ENCODE assay signal across 12 mouse cellular contexts in genomic region chr12:109412675-109413074, GRCm38 (mm10). TPM values are rescaled to one million over a fixed set of nuclear protein-coding genes. Genes with fewer than 3 reads are reported as not detected.
DNase-seq lines count a peak whose midpoint lies in the region; ATAC-seq and TF ChIP-seq lines count a peak whose summit lies in the region.
"Had no signal": no experiment of that assay in that cellular context is flagged by ENCODE, and none has a peak within 500 bp of the region (broad histone marks: within the 10 kb centered on the region; RNA-seq: fewer than 3 reads in every experiment).

No protein-coding gene starts in this region.

- no peak overlapping the region for H3K4me2 ChIP-seq in liver, embryonic 15.5 days
- no peak overlapping the region for H3K4me2 ChIP-seq in liver, postnatal 0 days (ENCODE audit: low read depth, low read length)
- H3K4me2 ChIP-seq in heart, embryonic 16.5 days (ENCODE audit: low read depth, low read length): no peak overlapping the region
- H3K4me2 ChIP-seq in stomach, embryonic 15.5 days: no peak overlapping the region
- H3K4me2 ChIP-seq: forebrain, embryonic 15.5 days; midbrain, embryonic 11.5 days had no signal

- H3K9ac ChIP-seq in liver, embryonic 15.5 days: no peak overlapping the region
- H3K9ac ChIP-seq in liver, postnatal 0 days (replicated peaks): no peak overlapping the region
- H3K9ac ChIP-seq in heart, embryonic 16.5 days (ENCODE audit: low read length): no peak overlapping the region
- H3K9ac ChIP-seq in stomach, embryonic 15.5 days: no peak overlapping the region
- H3K9ac ChIP-seq: forebrain, embryonic 15.5 days had no signal

- DNase-seq in gastrocnemius, adult 2 months: peak; percentile 55
- no peak for DNase-seq in gastrocnemius, postnatal 36 days
- no peak for DNase-seq in liver, postnatal 0 days
- DNase-seq in left cerebral cortex, adult 18-20 months (ENCODE audit: low spot score in 2 of 2): no peak
- DNase-seq in cerebellum, postnatal 36 days: no peak
- DNase-seq: adrenal gland, postnatal 25 days; cerebellum, adult 8-10 months had no signal

- H3K4me1 ChIP-seq in liver, embryonic 15.5 days (replicated peaks): no peaks in the 10 kb centered on the region; the same call in 1 of the 2 replicates
- H3K4me1 ChIP-seq in liver, postnatal 0 days (ENCODE audit: insufficient read depth): no peaks in the 10 kb centered on the region
- H3K4me1 ChIP-seq in heart, embryonic 16.5 days (ENCODE audit: control insufficient read depth, insufficient read depth, low read length): peaks cover 8% of the 10 kb centered on the region; the same call in 1 of the 2 replicates
- peaks cover 69% of the 10 kb centered on the region for H3K4me1 ChIP-seq in stomach, embryonic 15.5 days

- H3K27ac ChIP-seq in gastrocnemius, adult 2 months: peak overlapping the region; percentile 51; the same call in 1 of the 2 replicates
- H3K27ac ChIP-seq in liver, embryonic 15.5 days (replicated peaks): 0 out of 2 replicates have a peak overlapping the region, but pooled peaks have one; percentile 9
- no peak overlapping the region for H3K27ac ChIP-seq in liver, postnatal 0 days (ENCODE audit: low read depth)
- H3K27ac ChIP-seq in heart, embryonic 16.5 days (ENCODE audit: low read length): peak overlapping the region; percentile 49
- peak overlapping the region; percentile 95 for H3K27ac ChIP-seq in stomach, embryonic 15.5 days

- 33% methylated on average over 5 of the region's 5 CpGs for WGBS in liver, embryonic 15.5 days (ENCODE audit: insufficient replicate concordance)
- WGBS in liver, postnatal 0 days (ENCODE audit: insufficient replicate concordance): 35% methylated on average over 5 of the region's 5 CpGs
- 18% methylated on average over 5 of the region's 5 CpGs for WGBS in heart, embryonic 16.5 days
- 22% methylated on average over 5 of the region's 5 CpGs for WGBS in stomach, embryonic 15.5 days

- intact Hi-C loops in gastrocnemius, adult 2 months (cut with DNase I): no loop called here
- intact Hi-C loops in gastrocnemius, postnatal 36 days (cut with DNase I): no loop called here

- H3K27me3 ChIP-seq in liver, embryonic 15.5 days: no peaks in the 10 kb centered on the region
- H3K27me3 ChIP-seq in liver, postnatal 0 days (ENCODE audit: insufficient read depth, low read length): no peaks in the 10 kb centered on the region
- no peaks in the 10 kb centered on the region for H3K27me3 ChIP-seq in heart, embryonic 16.5 days (ENCODE audit: control insufficient read depth, insufficient read depth, low read length)
- H3K27me3 ChIP-seq in stomach, embryonic 15.5 days (replicated peaks): no peaks in the 10 kb centered on the region
- H3K27me3 ChIP-seq: forebrain, embryonic 15.5 days had no signal

- no peak for TF ChIP-seq EP300 in liver, postnatal 0 days (IDR thresholded peaks at IDR 0.05; ENCODE audit: low read depth)

- no peak for TF ChIP-seq CTCF in gastrocnemius, adult 2 months (IDR thresholded peaks at IDR 0.05)
- TF ChIP-seq CTCF in liver, postnatal 0 days (IDR thresholded peaks at IDR 0.05; ENCODE audit: low read depth): no peak

- no peaks in the 10 kb centered on the region for H3K9me3 ChIP-seq in liver, embryonic 15.5 days (replicated peaks)
- H3K9me3 ChIP-seq in liver, postnatal 0 days (ENCODE audit: low read length): no peaks in the 10 kb centered on the region
- H3K9me3 ChIP-seq in heart, embryonic 16.5 days (replicated peaks; ENCODE audit: control insufficient read depth, low read length): no peaks in the 10 kb centered on the region
- no peaks in the 10 kb centered on the region for H3K9me3 ChIP-seq in stomach, embryonic 15.5 days
- H3K9me3 ChIP-seq: forebrain, embryonic 15.5 days had no signal

- no peak for ATAC-seq in liver, embryonic 15.5 days (ENCODE audit: insufficient read depth)
- no peak for ATAC-seq in liver, postnatal 0 days
- ATAC-seq in heart, embryonic 16.5 days (replicated peaks; ENCODE audit: extremely low read depth, insufficient read depth, low FRiP score): 0 out of 2 replicates have a peak, but pooled peaks have one; percentile 9
- ATAC-seq in stomach, embryonic 15.5 days (ENCODE audit: insufficient read depth, low FRiP score, low read depth): peak; percentile 29; the same call in 1 of the 2 replicates

- no peaks in the 10 kb centered on the region for H3K36me3 ChIP-seq in liver, embryonic 15.5 days (replicated peaks)
- H3K36me3 ChIP-seq in liver, postnatal 0 days (replicated peaks; ENCODE audit: insufficient read depth, low read length): no peaks in the 10 kb centered on the region
- H3K36me3 ChIP-seq in heart, embryonic 16.5 days (ENCODE audit: control insufficient read depth, insufficient read depth): no peaks in the 10 kb centered on the region
- H3K36me3 ChIP-seq in stomach, embryonic 15.5 days: no peaks in the 10 kb centered on the region
- H3K36me3 ChIP-seq: forebrain, embryonic 15.5 days had no signal

- H3K4me3 ChIP-seq in gastrocnemius, adult 2 months: no peak overlapping the region
- H3K4me3 ChIP-seq in liver, embryonic 15.5 days (replicated peaks): no peak overlapping the region
- no peak overlapping the region for H3K4me3 ChIP-seq in liver, postnatal 0 days (ENCODE audit: low read depth, low read length)
- H3K4me3 ChIP-seq in heart, embryonic 16.5 days (ENCODE audit: low read length): no peak overlapping the region
- no peak overlapping the region for H3K4me3 ChIP-seq in stomach, embryonic 15.5 days (replicated peaks)
- H3K4me3 ChIP-seq: forebrain, embryonic 15.5 days had no signal

RNA-seq across cellular contexts. Expression of gene Dlk1, which starts 39.9 kb away (rescaled TPM):
- total RNA-seq in gastrocnemius, adult 2 months (2021): 1 to 10 TPM in 1 of 2 experiments, under 1 TPM in 1; 0.45 to 1.7 TPM
- 1 to 10 TPM; 3.6 to 5.8 TPM for total RNA-seq in gastrocnemius, postnatal 36 days (2021)
- 455 and 460 TPM in 2 replicates for polyA plus RNA-seq in liver, embryonic 15.5 days (2015; fragmentation: Nextera tagmentation; extraction: Ambion mirVana)
- 50.7 and 52.1 TPM in 2 replicates for polyA plus RNA-seq in liver, postnatal 0 days (2015; fragmentation: Nextera tagmentation; extraction: Ambion mirVana)
- polyA plus RNA-seq in heart, embryonic 16.5 days (2015; fragmentation: Nextera tagmentation; extraction: Ambion mirVana): 169 and 179 TPM in 2 replicates
- 487 and 492 TPM in 2 replicates for polyA plus RNA-seq in stomach, embryonic 15.5 days (2015; fragmentation: Nextera tagmentation; extraction: Ambion mirVana)
- total RNA-seq in left cerebral cortex, adult 18-20 months (2021): 1 to 10 TPM; 4.7 to 7.5 TPM

Comparison
In these comparisons a context has a peak if more than half of its experiments do, and no peak if none do; other contexts are left out.
1. ATAC-seq: peak in heart, embryonic 16.5 days (single experiment) and stomach, embryonic 15.5 days (single experiment); none in liver, embryonic 15.5 days (single experiment) and liver, postnatal 0 days (single experiment).